Mouse (Mus musculus) heart, adult 2 months (tissue): ENCODE data around the gene Hint2. TPM values are rescaled to one million over a fixed set of nuclear protein-coding genes. Genes with fewer than 3 reads are reported as not detected.

Experiments used
- DNase-seq, 2 experiments: peaks; one replicate each; pipeline ENCODE4 v3.0.0; 2021
- H3K27ac ChIP-seq: fragments of 200-600 bp; 2 replicates; pipeline ENCODE4 v1.8.1; 2022
- H3K27me3 ChIP-seq: fragments of 200-500 bp; 2 replicates; pipeline ENCODE4 v1.6.1; 2012; ENCODE audit warnings: mild to moderate bottlenecking, low read length, inconsistent platforms, mixed read lengths; ENCODE audit not compliant: control insufficient read depth, insufficient read depth
- H3K36me3 ChIP-seq: fragments of 200-500 bp; 2 replicates; pipeline ENCODE4 v1.6.1; 2012; ENCODE audit warnings: low read length, inconsistent platforms; ENCODE audit not compliant: control insufficient read depth, insufficient read depth
- H3K4me1 ChIP-seq: fragments of 200-500 bp; 2 replicates; pipeline ENCODE4 v1.6.1; 2011; ENCODE audit warnings: low read length; ENCODE audit not compliant: control insufficient read depth, insufficient read depth
- H3K4me3 ChIP-seq: fragments of 200-600 bp; 2 replicates; pipeline ENCODE4 v1.8.1; 2022
- H3K79me2 ChIP-seq: fragments of 200-500 bp; replicated peaks from 2 replicates; pipeline ENCODE4 v1.6.1; 2012; ENCODE audit warnings: mild to moderate bottlenecking, inconsistent platforms, low read length, moderate library complexity, mixed read lengths; ENCODE audit not compliant: control insufficient read depth, insufficient read depth
- H3K9ac ChIP-seq: fragments of 200-500 bp; 2 replicates; pipeline ENCODE4 v1.6.1; 2012; ENCODE audit warnings: low read depth, mild to moderate bottlenecking, control low read depth, inconsistent platforms, low read length, mixed read lengths
- CTCF ChIP-seq: fragments of 200-600 bp; IDR thresholded peaks from 2 replicates; pipeline ENCODE4 v1.8.1; 2022; ENCODE audit warnings: antibody characterized with exemption, mild to moderate bottlenecking, moderate library complexity
- EP300 ChIP-seq: fragments of 200-500 bp; IDR thresholded peaks from 2 replicates; pipeline ENCODE4 v1.6.1; 2011; ENCODE audit warnings: low read depth, low read length, control low read depth; ENCODE audit not compliant: insufficient read depth
- POLR2A ChIP-seq: fragments of 200-500 bp; IDR thresholded peaks from 2 replicates; pipeline ENCODE4 v1.6.1; 2011; ENCODE audit warnings: mild to moderate bottlenecking, low read depth, low read length, control low read depth; ENCODE audit not compliant: insufficient read depth
- WGBS: fragments of 180-500 bp; shearing (Covaris S2); methylation state at CpG from one replicate; pipeline ENCODE4 v1.1.7; 2018; 5-methylcytosine and 5-hydroxymethylcytosine counted together
- intact Hi-C: fragments of 180-260 bp; cut with DNase I; formaldehyde crosslinking; loops from one replicate; pipeline ENCODE4 v1.15.1; 2025
- polyA plus RNA-seq: library from polyadenylated mRNA; depleted of rRNA; stranded (reverse); fragments of >200 nt; gene quantifications from 2 replicates; pipeline ENCODE4 v1.2.3, GENCODE M21; 2012
- total RNA-seq, 2 experiments: library from RNA; stranded (reverse); gene quantifications; 2 replicates each; pipeline ENCODE4 v1.2.3; 2021

The Hint2 gene
- total and polyA plus RNA-seq, 3 experiments, result 143 to 165 (median 155) TPM

DNA sequence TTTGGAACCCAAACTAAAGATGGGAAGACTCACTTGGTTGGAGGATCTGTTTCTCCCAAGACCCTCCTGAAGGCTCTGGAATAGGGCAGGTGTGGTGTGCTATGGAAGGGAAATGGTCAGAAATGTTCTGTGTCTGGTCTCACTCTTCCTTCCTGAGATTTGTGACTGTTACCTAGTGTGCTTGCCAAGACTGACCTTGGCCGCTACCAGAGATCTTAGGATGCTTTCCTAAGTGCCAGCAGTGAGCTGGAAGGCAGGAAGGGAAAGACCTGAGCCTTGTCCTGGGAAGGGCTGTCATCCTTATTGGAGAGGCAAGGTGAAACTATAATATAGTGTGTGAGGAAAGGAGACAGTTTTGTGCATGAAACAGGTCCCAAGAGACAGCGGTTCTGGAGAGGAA, 22.5 kb downstream of the Hint2 start:
- WGBS, result 74% methylated on average over 2 of the region's 2 CpGs
- no peak for DNase-seq
- Histone ChIP-seq H3K79me2 (peaks cover 5% of the 10 kb centered on the region; the same call in 1 of the 2 replicates), H3K27ac (no peak overlapping the region), H3K4me1 (peaks cover 13% of the 10 kb centered on the region), H3K9ac (no peak overlapping the region), H3K27me3 (no peaks in the 10 kb centered on the region), H3K36me3 (peaks cover 3% of the 10 kb centered on the region; the same call in 1 of the 2 replicates), H3K4me3 (no peak overlapping the region)
- TF ChIP-seq EP300 (no peak), CTCF (no peak), POLR2A (no peak)
- intact Hi-C loops, result loop anchor here (10.0 kb wide), 1 partner anchor 231 kb away; no protein-coding TSS in a partner anchor

DNA sequence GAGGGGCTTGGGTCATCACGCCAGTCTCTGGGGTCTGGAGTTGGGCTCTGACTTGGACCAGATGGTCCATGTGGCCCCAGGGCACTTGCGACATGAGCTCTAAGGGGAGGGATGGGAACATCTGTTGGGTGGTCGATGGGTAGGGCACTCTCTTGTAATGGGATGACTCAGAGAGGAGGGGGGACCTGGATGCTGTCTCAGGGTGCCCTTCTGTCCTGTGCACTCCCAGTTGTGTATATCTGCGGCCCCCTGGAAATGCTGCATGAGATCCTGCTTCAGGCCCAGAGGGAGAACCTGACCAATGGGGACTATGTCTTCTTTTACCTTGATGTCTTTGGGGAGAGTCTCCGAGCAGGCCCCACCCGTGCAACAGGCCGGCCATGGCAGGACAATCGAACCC, 23.0 kb downstream of the Hint2 start:
- Histone ChIP-seq H3K36me3 (peaks cover 3% of the 10 kb centered on the region; the same call in 1 of the 2 replicates), H3K4me3 (no peak overlapping the region), H3K79me2 (peaks cover 5% of the 10 kb centered on the region; the same call in 1 of the 2 replicates), H3K9ac (no peak overlapping the region), H3K27me3 (no peaks in the 10 kb centered on the region), H3K4me1 (peaks cover 13% of the 10 kb centered on the region), H3K27ac (no peak overlapping the region)
- peak in 1 of 2 experiments; percentile 17 for DNase-seq
- intact Hi-C loops, result loop anchor here (10.0 kb wide), 1 partner anchor 232 kb away; no protein-coding TSS in a partner anchor
- no peak for TF ChIP-seq POLR2A
- TF ChIP-seq CTCF, result no peak
- no peak for TF ChIP-seq EP300
- WGBS, result 88% methylated on average over 8 of the region's 8 CpGs

DNA sequence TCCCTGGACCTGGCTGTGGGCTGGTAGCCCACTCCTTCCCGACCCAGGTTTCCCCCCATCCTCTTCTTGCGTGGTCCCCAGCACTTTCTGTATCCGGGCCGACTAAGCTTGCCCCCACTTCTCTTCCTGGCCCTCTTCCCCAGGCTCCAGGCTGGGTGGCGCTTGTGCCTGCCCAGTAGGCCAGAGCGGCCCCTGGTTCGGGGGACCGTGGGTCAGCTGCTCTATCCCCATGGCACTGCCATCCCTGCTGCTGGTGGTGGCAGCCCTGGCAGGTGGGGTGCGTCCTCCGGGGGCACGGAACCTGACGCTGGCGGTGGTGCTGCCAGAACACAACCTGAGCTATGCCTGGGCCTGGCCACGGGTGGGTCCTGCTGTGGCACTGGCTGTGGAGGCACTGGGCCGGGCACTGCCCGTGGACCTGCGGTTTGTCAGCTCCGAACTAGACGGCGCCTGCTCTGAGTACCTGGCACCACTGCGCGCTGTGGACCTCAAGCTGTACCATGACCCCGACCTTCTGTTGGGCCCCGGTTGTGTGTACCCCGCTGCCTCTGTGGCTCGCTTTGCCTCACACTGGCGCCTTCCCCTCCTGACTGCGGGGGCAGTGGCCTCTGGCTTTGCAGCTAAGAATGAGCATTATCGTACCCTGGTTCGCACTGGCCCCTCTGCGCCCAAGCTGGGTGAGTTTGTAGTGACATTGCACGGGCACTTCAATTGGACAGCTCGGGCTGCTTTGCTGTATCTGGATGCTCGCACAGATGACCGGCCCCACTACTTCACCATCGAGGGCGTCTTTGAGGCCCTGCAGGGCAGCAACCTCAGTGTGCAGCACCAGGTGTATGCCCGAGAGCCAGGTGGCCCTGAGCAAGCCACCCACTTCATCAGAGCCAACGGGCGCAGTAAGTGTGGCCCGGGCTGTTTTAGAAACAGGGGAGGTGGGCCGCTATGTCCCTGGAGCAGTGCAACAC, 24.0 kb downstream of the Hint2 start:
- TF ChIP-seq EP300 (no peak), POLR2A (no peak), CTCF (no peak)
- WGBS, result 57% methylated on average over 40 of the region's 42 CpGs
- Histone ChIP-seq H3K79me2 (peaks cover 5% of the 10 kb centered on the region; the same call in 1 of the 2 replicates), H3K36me3 (peaks cover 3% of the 10 kb centered on the region; the same call in 1 of the 2 replicates), H3K4me1 (peaks cover 13% of the 10 kb centered on the region), H3K9ac (peak overlapping the region; percentile 95), H3K27me3 (no peaks in the 10 kb centered on the region), H3K4me3 (peak overlapping the region; percentile 80), H3K27ac (peak overlapping the region; percentile 95)
- DNase-seq, result peak; percentile 35 to 56
- intact Hi-C loops, result loop anchor here (2.0 to 10.0 kb wide), 4 partner anchors 25 to 233 kb away; partner anchors contain the start of genes Fam221b, Hint2 and Tmem8b

GRCm38 (mm10) chr4:43631046-43631955, 25.0 kb downstream of the Hint2 start, which contains the start of gene Npr2:
Npr2 (plus strand) TSS chr4:43631935.
- H3K27me3 ChIP-seq, result no peaks in the 10 kb centered on the region
- WGBS, result 2% methylated on average over 47 of the region's 70 CpGs
- peak; percentile 77 to 81 for DNase-seq
- H3K79me2 ChIP-seq, result peaks cover 5% of the 10 kb centered on the region; the same call in 1 of the 2 replicates
- intact Hi-C loops, result loop anchor here (2.0 to 10.0 kb wide), 4 partner anchors 26 to 234 kb away; partner anchors contain the start of genes Fam221b, Hint2 and Tmem8b
- peaks cover 13% of the 10 kb centered on the region for H3K4me1 ChIP-seq
- peak within 1 kb of the TSS; percentile 95 for H3K27ac ChIP-seq
- H3K36me3 ChIP-seq, result peaks cover 3% of the 10 kb centered on the region; the same call in 1 of the 2 replicates
- H3K9ac ChIP-seq, result peak within 1 kb of the TSS; percentile 95
- H3K4me3 ChIP-seq, result peak within 1 kb of the TSS; percentile 80
- TF ChIP-seq EP300, result no peak
- no peak; the same call in 1 of the 2 replicates for TF ChIP-seq POLR2A
- no peak for TF ChIP-seq CTCF

- Histone ChIP-seq H3K27ac (peak overlapping the region; percentile 81), H3K4me3 (peak overlapping the region; percentile 39), H3K79me2 (peaks cover 5% of the 10 kb centered on the region; the same call in 1 of the 2 replicates), H3K36me3 (peaks cover 3% of the 10 kb centered on the region; the same call in 1 of the 2 replicates), H3K27me3 (no peaks in the 10 kb centered on the region), H3K4me1 (peaks cover 13% of the 10 kb centered on the region), H3K9ac (peak overlapping the region; percentile 71)
- intact Hi-C loops, result loop anchor here (1.0 to 10.0 kb wide), 5 partner anchors 26 to 234 kb away; partner anchors contain the start of genes Fam221b, Hint2 and Tmem8b
- TF ChIP-seq CTCF (no peak), POLR2A (no peak), EP300 (no peak)
- DNase-seq, result no peak
- 24% methylated on average over 5 of the region's 5 CpGs for WGBS
Measured at GRCm38 (mm10) chr4:43630671-43631045, 25.6 kb downstream of the Hint2 start.
